Mouse (Mus musculus): ENCODE data around the gene Ptms. TPM values are rescaled to one million over a fixed set of nuclear protein-coding genes. Genes with fewer than 3 reads are reported as not detected.

Gene Ptms
- polyA plus RNA-seq, 1 experiment = 1,797 TPM

GRCm38 (mm10) chr6:124915942-124916694, 3.8 kb downstream of the Ptms start:
- peak overlapping the region; percentile 100 for H3K4me3 ChIP-seq (ENCODE audit: control insufficient read depth, insufficient read depth, low read length)
- no peak for TF ChIP-seq POLR2A (IDR thresholded peaks at IDR 0.05; ENCODE audit: control insufficient read depth, extremely low read depth, insufficient read depth, low read length, poor library complexity)
- TF ChIP-seq CTCF (IDR thresholded peaks at IDR 0.05; ENCODE audit: borderline replicate concordance, control insufficient read depth, extremely low read depth, insufficient read depth, low read length, poor library complexity) = no peak
- H3K27me3 ChIP-seq (ENCODE audit: control insufficient read depth, insufficient read depth, low read length) = no peaks in the 10 kb centered on the region
- H3K36me3 ChIP-seq (ENCODE audit: control insufficient read depth, insufficient read depth, low read length) = peaks cover 12% of the 10 kb centered on the region
- H3K4me1 ChIP-seq (replicated peaks; ENCODE audit: control insufficient read depth, insufficient read depth, low read length) = peaks cover 54% of the 10 kb centered on the region
- WGBS = 41% methylated on average over 12 of the region's 12 CpGs
- DNase-seq = peak; percentile 46
- no peak overlapping the region; the same call in 1 of the 2 replicates for H3K27ac ChIP-seq (ENCODE audit: control insufficient read depth, insufficient read depth, low read length)

- peaks cover 59% of the 10 kb centered on the region for H3K4me1 ChIP-seq (replicated peaks; ENCODE audit: control insufficient read depth, insufficient read depth, low read length)
- TF ChIP-seq CTCF (IDR thresholded peaks at IDR 0.05; ENCODE audit: borderline replicate concordance, control insufficient read depth, extremely low read depth, insufficient read depth, low read length, poor library complexity) = no peak
- no peak for TF ChIP-seq POLR2A (IDR thresholded peaks at IDR 0.05; ENCODE audit: control insufficient read depth, extremely low read depth, insufficient read depth, low read length, poor library complexity)
Observed at GRCm38 (mm10) chr6:124915160-124915941, 4.6 kb downstream of the Ptms start.

GRCm38 (mm10) chr6:124914511-124914910, 5.4 kb downstream of the Ptms start:
- Histone ChIP-seq H3K36me3 (ENCODE audit: control insufficient read depth, insufficient read depth, low read length) (peaks cover 12% of the 10 kb centered on the region), H3K27ac (ENCODE audit: control insufficient read depth, insufficient read depth, low read length) (no peak overlapping the region), H3K4me1 (replicated peaks; ENCODE audit: control insufficient read depth, insufficient read depth, low read length) (peaks cover 59% of the 10 kb centered on the region), H3K4me3 (ENCODE audit: control insufficient read depth, insufficient read depth, low read length) (no peak overlapping the region), H3K27me3 (ENCODE audit: control insufficient read depth, insufficient read depth, low read length) (no peaks in the 10 kb centered on the region)
- TF ChIP-seq CTCF (IDR thresholded peaks at IDR 0.05; ENCODE audit: borderline replicate concordance, control insufficient read depth, extremely low read depth, insufficient read depth, low read length, poor library complexity) = no peak
- no peak for DNase-seq
- 94% methylated on average over 7 of the region's 7 CpGs for WGBS

More at GRCm38 (mm10) chr6:124915160-124915941, 4.6 kb downstream of the Ptms start:
- Histone ChIP-seq H3K27ac (ENCODE audit: control insufficient read depth, insufficient read depth, low read length) (no peak overlapping the region), H3K27me3 (ENCODE audit: control insufficient read depth, insufficient read depth, low read length) (no peaks in the 10 kb centered on the region), H3K4me3 (ENCODE audit: control insufficient read depth, insufficient read depth, low read length) (no peak overlapping the region; the same call in 1 of the 2 replicates), H3K36me3 (ENCODE audit: control insufficient read depth, insufficient read depth, low read length) (peaks cover 12% of the 10 kb centered on the region)
- DNase-seq = no peak
- WGBS = 88% methylated on average over 22 of the region's 22 CpGs

GRCm38 (mm10) chr6:124913721-124914285, 6.1 kb downstream of the Ptms start:
- Histone ChIP-seq H3K36me3 (ENCODE audit: control insufficient read depth, insufficient read depth, low read length) (peaks cover 12% of the 10 kb centered on the region), H3K27ac (ENCODE audit: control insufficient read depth, insufficient read depth, low read length) (no peak overlapping the region), H3K4me3 (ENCODE audit: control insufficient read depth, insufficient read depth, low read length) (no peak overlapping the region), H3K4me1 (replicated peaks; ENCODE audit: control insufficient read depth, insufficient read depth, low read length) (peaks cover 53% of the 10 kb centered on the region), H3K27me3 (ENCODE audit: control insufficient read depth, insufficient read depth, low read length) (no peaks in the 10 kb centered on the region)
- TF ChIP-seq CTCF (IDR thresholded peaks at IDR 0.05; ENCODE audit: borderline replicate concordance, control insufficient read depth, extremely low read depth, insufficient read depth, low read length, poor library complexity) = no peak
- no peak for TF ChIP-seq POLR2A (IDR thresholded peaks at IDR 0.05; ENCODE audit: control insufficient read depth, extremely low read depth, insufficient read depth, low read length, poor library complexity)
- WGBS = 93% methylated on average over 14 of the region's 14 CpGs
- DNase-seq = no peak

GRCm38 (mm10) chr6:124913214-124913613, 6.7 kb downstream of the Ptms start:
- Histone ChIP-seq H3K4me3 (ENCODE audit: control insufficient read depth, insufficient read depth, low read length) (no peak overlapping the region), H3K27ac (ENCODE audit: control insufficient read depth, insufficient read depth, low read length) (no peak overlapping the region), H3K36me3 (ENCODE audit: control insufficient read depth, insufficient read depth, low read length) (peaks cover 12% of the 10 kb centered on the region), H3K4me1 (replicated peaks; ENCODE audit: control insufficient read depth, insufficient read depth, low read length) (peaks cover 49% of the 10 kb centered on the region), H3K27me3 (ENCODE audit: control insufficient read depth, insufficient read depth, low read length) (no peaks in the 10 kb centered on the region)
- no peak for DNase-seq
- WGBS = 79% methylated on average over 6 of the region's 6 CpGs
- no peak for TF ChIP-seq POLR2A (IDR thresholded peaks at IDR 0.05; ENCODE audit: control insufficient read depth, extremely low read depth, insufficient read depth, low read length, poor library complexity)
- TF ChIP-seq CTCF (IDR thresholded peaks at IDR 0.05; ENCODE audit: borderline replicate concordance, control insufficient read depth, extremely low read depth, insufficient read depth, low read length, poor library complexity) = no peak

GRCm38 (mm10) chr6:124911533-124912218, 8.2 kb downstream of the Ptms start, which contains the start of gene Lag3:
Gene Lag3 (minus strand): TSS chr6:124911705.
- H3K4me1 ChIP-seq (replicated peaks; ENCODE audit: control insufficient read depth, insufficient read depth, low read length) = peaks cover 48% of the 10 kb centered on the region
- no peak for TF ChIP-seq CTCF (IDR thresholded peaks at IDR 0.05; ENCODE audit: borderline replicate concordance, control insufficient read depth, extremely low read depth, insufficient read depth, low read length, poor library complexity)
- 0 out of 2 replicates have a peak, but pooled peaks have one; percentile 24 for TF ChIP-seq POLR2A (IDR thresholded peaks at IDR 0.05; ENCODE audit: control insufficient read depth, extremely low read depth, insufficient read depth, low read length, poor library complexity)
- 16% methylated on average over 13 of the region's 13 CpGs for WGBS
- H3K27ac ChIP-seq (ENCODE audit: control insufficient read depth, insufficient read depth, low read length) = peak within 1 kb of the TSS; percentile 65; the same call in 1 of the 2 replicates
- H3K27me3 ChIP-seq (ENCODE audit: control insufficient read depth, insufficient read depth, low read length) = no peaks in the 10 kb centered on the region
- peak; percentile 60 for DNase-seq
- H3K36me3 ChIP-seq (ENCODE audit: control insufficient read depth, insufficient read depth, low read length) = peaks cover 12% of the 10 kb centered on the region
- H3K4me3 ChIP-seq (ENCODE audit: control insufficient read depth, insufficient read depth, low read length) = peak within 1 kb of the TSS; percentile 38

Measured in thymus, adult 2 months (tissue).